Mouse (Mus musculus): Measurements from ENCODE around the gene Mical2. TPM values are rescaled to one million over a fixed set of nuclear protein-coding genes. Genes with fewer than 3 reads are reported as not detected.

The Mical2 gene
- total RNA-seq, 2 experiments from 2014 or later: 9.1 to 17.9 TPM

DNA sequence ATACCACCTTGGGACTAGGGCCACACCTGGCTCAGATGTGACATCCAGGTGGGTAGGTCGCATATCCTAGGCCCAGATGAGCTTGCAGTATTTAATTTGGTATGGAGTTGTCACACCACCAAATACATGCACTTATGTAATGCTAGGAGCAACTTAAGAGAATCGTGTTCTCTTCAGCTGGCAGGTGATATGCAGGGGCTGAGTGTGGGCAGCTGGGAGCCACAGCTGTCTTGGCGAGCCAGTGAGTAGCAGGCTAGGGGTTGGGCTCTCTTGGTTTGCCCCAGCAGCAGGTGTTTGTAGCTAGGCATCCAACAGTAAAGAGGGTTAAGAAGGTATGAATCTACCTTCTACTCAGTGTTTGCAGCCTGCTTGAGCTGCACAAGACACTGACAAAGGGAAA is 49.4 kb downstream of the Mical2 start:
- DNase-seq (ENCODE audit: low spot score in 2 of 2): no peak

DNA sequence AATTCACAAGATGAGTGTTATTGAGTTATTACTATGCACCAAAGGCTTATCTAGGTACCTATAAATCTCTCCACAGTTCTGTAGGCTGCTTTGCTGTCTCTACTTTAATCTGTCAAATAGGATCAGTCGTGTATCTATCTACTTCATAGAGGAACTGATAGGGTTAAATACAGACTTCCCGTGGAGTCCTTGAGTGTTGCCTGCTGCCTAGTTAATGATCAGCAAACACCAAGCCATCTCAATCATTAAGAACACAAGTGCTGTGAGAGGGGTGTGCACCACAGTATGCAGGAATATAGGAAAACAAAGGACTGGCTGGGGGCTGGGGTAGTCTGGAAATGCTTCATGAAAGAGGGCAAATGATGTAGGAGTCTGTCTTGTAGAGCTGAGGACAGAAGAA is 50.2 kb downstream of the Mical2 start:
- DNase-seq (ENCODE audit: low spot score in 2 of 2): no peak

DNA sequence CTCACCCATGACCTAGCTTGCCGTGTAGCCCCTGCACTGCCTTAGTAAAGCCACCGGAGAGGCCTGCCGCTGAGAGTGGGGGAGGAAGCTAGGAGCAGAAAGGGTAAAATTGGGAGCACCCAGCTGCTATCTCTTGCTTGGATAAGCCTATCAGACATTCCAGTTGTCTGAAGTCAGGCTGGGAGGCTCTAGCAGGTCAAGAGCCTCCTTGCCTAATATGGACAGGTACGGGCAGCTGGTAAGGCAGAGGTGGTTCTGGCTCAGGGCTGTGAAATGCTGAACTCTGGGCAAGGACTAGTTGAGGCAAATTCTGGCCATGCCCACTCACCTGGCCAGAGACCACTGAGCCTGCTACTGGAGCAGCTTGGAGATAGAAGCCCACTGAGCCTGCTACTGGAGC is 51.2 kb downstream of the Mical2 start:
- DNase-seq (ENCODE audit: low spot score in 2 of 2): no peak

DNA sequence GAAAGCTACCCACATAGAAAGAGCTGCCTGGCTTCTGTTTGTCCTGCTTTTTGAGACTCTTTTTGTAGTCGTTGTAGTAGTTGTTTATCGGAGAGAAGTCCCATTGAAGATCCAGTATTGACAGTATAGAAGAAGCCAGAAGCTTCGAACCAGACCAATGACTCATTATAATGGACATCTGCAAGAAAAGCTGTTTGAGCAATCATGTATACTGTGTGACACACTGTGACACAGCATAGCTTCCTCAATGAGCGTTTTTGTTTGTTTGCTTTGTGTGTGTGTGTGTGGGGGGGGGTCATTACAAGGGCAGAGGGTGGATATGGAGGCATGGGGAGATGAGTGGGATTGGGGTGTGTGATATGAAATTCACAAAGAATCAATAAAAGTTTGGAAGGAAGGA is 53.0 kb downstream of the Mical2 start:
- no peak for DNase-seq (ENCODE audit: low spot score in 2 of 2)

DNA sequence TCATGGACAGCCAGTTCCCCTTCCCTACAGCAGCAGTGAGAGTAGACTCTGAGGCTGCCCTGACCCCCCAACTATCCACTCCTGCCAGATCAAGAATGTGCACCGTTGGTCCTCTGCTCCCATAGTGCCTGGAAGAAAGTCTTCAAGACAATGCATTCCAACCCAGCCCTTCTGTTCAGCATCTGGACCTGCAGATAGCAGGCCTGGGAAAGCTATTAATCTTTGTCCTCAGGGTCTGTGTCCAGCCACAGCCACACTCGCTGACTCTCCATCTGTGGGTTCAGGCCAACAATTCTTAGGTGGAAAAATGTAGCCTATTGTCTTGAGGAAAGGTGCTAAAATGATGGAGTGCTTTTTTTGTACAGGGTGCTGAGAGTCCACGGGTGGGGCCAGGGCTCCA is 54.8 kb downstream of the Mical2 start:
- DNase-seq (ENCODE audit: low spot score in 2 of 2): no peak

DNA sequence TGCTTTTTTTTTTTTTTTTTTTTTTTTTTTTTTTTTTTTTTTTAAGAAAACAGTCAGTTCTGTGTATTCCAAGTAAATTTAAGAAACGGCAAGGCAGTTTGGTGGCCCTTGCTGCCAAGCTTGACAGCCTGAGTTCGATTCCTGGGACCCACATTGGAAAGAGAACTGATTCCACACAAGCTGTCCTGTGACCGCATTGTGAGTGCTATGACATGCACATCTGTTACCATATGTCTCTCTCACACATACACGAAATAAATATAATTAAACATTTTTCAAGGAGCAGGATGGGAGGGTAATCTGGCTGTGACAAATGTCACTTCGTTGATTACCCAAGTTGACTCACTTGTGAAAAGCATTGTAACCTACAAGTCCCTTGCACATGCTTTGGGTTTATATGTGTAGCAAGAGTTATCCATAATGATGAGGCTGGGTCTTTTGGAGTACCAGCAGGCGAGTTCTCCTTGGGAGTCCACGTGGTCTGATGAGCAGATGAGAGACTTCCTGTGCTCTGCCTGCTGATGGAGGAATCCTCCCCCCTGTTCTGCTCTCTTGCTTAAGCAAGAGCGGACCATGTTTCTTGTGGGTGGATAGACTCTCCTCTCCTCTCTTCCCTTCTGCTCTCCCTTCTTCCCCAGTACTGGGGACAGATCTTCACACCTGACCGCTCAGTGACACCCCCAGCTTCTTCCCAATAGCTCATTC is 58.1 kb downstream of the Mical2 start:
- no peak for DNase-seq (ENCODE audit: low spot score in 2 of 2)

DNA sequence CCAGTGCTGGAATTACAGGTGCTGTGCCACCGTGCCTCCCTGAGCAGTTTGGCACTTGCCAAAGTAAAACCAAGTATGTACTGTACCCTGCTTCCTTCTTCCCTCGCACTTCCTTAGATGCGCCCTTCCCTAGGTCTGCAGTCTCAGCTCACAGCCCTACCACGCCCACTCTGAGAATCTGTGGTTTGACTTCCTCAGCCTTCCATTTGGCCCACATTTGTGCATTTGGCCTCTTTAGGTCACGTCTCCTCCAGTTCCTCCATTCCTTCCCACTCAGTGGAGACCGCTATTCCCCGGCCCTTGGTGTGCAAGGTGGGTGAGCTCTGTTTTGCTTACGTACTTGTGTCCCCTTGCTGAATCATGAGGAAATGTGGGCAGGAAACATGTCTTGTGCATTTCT is 59.9 kb downstream of the Mical2 start:
- DNase-seq (ENCODE audit: low spot score in 2 of 2): no peak

DNA sequence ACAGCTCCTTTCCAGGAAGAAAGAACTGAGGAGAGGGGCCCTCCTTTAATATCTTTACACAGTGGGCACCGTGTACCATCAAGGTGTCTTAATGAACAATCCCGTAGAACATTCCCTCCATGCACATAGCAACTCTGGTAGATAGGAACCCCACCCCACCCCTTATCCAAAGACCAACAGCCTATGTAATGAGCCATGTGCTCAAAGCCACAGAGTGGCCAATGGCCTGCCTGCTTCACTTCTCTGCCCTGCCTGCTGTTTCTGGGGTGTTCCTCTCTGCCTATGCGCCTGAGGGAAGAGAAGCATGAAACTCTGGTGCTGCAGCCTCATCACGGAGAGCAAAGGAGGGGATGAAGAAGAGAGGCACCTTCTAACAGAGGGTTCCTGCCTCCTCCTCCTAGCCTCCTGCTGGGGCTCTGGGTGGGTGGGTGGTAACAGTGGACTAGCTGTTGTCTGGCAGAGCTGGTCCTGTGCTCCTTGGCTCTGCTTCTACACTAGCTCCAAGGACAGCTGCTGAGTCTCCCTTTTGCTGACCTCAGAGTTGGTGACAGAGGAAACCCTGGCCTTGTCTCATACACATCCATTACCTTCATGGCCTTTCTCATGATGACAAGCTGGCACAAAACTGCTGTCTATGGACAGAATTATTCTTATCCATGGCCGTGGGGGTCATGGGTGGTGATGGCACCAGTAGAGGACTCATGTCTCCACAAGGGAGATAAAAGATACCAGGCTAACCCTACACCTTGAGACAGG is 62.9 kb downstream of the Mical2 start:
- DNase-seq (ENCODE audit: low spot score in 2 of 2): peak in 1 of 2 experiments; percentile 21

DNA sequence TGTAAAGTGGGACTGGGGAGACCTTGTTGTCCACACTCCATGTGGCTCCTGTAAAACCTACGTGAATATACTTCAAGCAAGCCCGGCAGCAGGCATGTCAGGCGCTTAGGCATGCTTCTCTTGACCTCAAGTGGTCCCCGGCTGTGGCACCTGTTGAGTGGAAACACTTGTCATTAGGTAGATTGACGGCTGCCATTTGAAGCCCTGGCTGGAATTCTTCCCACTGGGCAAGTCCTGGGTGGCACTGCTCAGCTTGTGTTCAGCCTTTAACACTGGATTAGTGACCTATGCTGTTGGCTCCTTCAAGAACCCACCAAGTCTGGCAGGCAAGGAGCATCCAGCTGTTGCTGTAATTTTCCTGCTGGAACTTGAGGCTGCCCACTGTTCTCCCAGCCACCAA is 63.9 kb downstream of the Mical2 start:
- no peak for DNase-seq (ENCODE audit: low spot score in 2 of 2)

DNA sequence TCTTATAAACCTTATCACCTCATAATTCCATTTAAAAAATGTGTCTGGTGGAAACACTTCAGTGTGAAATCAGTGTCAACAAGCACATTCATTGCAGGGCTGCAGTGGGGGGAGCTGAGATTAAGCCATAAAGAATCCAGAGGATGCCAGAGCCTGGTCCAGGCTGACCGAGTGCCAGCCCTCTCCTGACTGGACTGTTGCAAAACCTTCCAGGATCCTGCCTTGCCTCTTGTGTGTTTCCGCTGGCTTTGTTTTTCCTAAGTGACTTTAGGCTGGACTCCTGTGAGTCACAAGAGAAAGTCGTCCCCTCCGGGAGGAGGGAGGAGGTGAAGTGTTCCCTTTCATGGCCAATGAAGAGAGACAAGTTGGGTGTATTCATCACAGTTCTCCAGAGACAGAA is 64.3 kb downstream of the Mical2 start:
- peak in 1 of 2 experiments; percentile 26 for DNase-seq (ENCODE audit: low spot score in 2 of 2)

DNA sequence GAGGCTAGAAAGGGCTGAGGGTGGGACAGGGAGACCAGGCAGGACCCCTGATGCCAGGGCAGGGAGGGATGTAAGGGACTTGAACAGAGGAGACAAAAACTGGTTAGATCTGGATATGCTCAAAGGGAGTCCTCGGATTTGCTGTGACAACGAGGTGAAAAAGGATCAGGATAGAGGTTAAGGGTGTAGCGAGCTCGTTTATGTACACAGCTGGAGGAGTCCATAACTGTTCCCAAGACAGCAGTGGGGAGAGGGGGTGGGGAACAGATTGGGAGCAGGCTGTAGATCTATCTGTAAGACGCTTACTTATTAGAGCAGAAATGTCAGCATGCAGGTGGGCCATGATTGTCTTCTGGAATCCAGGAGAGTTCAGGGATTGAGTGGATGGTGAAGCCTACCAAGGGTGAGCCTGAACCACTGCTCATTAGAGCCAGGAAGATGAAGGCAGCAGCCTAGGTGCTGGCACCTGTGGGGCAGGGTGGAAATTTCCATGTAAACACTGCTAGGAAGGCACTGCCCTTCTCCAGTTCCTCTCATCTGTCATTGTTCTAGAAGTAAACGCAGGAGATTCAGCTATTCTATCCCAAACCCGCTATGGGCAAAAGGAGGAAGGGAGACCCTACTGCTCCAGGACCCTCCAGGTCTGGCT is 67.9 kb downstream of the Mical2 start:
- DNase-seq (ENCODE audit: low spot score in 2 of 2): no peak

DNA sequence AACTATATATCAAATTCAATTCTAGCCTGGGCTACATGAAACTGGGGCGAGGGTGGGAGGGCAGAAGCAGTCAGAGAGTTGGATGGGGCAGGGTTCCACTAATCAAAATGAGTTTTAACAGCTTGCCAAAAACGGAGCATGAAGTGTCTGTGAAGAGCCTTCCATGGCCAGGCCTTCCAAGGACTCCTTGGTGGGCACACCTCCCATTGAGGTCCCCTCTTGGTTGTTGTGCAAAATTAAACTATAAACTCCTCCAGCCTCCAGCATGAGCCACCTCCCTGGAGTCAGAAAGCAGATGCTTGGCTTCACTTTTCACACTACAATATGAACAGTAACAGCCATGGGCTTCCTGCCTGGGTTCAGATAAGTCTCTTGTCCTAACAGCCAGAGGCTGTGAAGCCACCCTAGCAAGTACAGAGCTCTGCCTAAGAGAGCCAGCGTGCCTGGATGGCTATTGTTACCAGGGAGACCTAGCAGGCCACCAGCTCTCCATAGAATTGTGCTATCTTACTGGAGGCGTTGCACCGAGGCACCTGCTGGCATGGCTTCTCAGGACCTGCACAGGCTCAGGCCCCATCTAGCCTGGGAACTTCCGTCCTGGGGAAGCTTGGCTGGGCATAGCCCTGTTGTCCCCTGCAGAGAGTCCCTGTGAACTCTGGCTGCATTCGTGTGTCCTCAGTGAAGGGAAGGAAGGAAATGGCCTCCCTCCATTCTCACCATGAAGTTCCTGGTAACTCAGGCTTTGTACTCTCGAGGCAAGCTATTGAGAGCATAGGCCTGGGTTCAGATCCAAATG is 70.0 kb downstream of the Mical2 start:
- no peak for DNase-seq (ENCODE audit: low spot score in 2 of 2)

DNA sequence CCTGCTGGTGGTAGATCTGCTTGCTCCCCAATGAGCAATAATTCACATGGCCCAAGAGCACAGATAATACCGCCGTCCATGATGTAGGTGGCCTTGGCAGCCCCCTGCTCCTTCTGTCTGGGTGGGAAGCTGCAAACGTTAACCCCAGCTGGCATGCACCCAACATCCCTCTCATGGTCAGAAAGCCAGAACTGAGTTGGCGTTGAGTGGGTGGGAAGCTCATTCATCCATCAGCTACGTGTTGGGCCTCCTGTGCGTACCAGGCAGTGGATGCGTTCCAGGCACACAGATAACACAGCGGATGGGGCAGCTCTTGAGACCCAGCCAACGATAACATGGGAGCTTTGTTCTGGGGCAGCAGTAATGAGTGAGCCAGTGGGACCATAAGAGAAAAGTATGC is 72.4 kb downstream of the Mical2 start:
- DNase-seq (ENCODE audit: low spot score in 2 of 2): peak; percentile 37 to 58

DNA sequence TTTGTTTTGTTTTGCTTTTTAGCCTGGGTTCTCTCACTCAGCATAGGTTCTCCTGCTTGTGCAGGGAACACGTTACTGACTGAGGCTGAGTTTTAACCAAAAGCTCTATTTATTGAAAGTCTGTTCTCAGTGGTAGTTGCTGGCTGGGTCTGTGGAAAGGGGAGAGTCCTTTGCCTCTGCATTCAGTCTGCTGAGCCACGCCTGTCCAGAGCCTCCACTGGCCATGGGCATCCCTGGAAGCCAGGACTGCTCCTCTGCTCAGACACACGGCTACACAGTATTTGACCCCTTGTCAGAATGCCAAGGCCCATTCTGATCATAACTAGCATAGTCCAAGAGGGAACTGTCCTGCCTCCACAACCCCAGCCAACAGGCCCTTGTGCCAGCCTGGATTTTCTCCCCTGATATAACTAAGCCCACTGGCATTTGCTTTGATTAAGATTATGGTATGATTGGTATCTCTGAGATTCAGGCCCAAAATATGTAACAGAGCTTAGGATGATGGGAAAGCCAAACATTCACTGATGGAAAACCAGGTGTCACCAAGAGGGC is 73.3 kb downstream of the Mical2 start:
- DNase-seq (ENCODE audit: low spot score in 2 of 2): no peak

DNA sequence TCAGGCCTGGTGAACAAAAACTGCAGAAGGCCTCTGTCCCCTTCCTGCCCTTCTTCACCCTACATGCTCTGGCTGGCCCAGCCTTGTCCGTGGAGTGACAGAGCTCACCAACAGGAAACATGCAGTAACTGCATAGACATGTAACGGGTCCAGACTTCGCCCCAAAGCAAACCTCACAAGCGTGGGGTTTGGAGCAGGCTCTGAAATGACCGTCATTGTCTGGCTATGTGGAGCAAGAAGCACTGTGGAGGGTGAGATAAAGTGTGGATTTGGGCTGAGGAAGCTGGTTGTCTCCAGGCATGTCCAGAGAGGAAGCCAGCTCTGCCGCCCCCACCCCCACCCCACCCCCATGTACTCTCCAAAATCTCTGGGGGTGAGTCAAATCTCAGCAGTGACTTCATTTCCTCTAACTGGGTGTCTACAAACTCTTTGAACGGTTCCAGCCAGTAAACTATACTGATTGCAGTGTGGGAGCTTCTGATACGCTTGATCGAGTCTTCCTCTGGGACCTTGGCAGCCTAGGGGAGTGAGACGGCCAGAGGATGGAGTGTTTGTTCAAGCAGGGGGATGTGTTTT is 74.0 kb downstream of the Mical2 start:
- no peak for DNase-seq (ENCODE audit: low spot score in 2 of 2)

DNA sequence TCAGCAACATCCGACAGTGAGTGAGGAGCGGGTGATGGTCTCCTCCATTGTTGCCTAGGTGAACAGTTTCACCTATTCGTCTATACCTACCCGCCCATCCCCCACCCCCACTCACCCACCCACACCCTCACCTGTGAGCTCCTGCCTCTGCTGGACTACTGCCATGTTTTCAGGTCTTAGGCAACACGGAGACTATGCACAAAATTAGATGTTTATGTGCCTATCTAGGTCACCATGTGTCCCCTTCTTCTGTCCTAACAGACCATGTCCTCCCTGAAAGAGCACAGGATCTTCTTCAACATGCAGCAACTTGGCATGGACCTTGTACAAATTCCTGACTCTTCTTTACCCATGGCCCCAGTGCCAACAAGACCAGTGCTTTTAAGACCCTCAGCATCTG is 74.5 kb downstream of the Mical2 start:
- no peak for DNase-seq (ENCODE audit: low spot score in 2 of 2)

DNA sequence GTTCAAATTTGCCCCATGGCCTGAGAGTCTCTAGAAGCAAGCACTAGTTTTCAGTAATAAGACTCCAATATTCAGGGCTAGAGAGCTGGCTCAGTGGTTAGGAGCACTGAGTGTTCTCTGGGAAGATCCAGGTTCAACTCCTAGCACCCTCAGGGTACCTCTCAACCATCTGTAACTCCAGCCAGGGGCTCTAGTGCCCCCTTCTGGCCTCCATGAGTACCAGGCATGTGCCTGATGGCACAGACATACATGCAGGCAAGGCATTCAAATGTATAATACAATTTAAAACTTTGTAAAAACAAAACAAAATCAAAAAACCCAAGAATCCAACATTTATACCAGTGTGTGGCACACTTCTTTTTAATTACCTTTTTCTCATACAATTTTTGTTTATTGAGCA is 75.4 kb downstream of the Mical2 start:
- DNase-seq (ENCODE audit: low spot score in 2 of 2): no peak

DNA sequence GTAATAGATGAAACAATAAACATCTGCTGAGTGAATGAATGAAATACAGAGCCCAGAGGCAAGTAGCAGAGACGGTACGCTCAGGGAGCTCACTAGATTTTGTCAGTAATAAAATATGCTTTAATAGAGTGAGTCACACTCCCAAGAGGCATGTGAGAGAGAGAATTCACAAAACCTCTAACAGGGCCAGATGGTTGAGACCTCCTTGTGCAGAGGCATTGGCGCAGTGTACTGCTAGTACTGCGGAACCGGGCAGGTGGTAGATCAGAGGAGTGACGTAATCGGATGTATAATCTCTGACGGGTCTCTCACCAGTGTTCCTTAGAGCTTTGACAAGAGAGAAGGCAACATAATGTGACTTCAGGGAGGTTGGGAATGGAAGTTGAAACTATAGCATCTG is 78.7 kb downstream of the Mical2 start:
- no peak for DNase-seq (ENCODE audit: low spot score in 2 of 2)

DNA sequence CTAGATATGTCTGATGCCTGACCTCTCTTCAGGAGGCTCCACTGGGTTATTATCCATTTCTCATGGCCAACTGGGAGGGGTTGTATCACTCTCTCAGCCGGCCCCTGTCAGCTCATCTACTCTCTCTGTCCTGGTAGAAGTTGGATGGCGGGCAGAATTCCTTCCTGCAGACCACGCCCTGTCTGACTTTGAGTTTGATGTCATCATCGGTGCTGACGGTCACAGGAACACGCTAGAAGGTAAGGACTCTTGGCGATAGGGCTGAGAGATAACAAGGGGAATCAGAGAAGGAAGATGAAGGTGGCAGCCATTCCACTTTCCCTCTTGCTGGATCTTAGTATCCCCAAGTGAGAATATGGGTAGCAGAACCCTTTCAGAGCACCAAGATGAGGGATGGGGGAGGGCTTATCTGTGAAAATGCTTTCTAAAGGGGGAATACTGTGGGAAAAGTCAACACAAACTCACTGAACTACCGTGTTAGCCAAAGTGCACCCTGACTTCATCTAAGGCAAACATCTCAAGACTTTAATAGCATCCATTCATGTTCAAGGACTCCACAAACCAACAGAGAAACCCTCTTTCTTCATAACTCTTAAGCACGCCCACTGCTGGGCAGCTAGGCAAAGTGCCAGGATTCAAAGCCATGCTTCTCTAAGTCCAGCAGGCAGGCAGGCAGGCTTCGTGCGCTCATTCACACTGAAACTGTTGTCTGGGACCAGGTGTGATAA is 83.8 kb downstream of the Mical2 start:
- DNase-seq (ENCODE audit: low spot score in 2 of 2): no peak

DNA sequence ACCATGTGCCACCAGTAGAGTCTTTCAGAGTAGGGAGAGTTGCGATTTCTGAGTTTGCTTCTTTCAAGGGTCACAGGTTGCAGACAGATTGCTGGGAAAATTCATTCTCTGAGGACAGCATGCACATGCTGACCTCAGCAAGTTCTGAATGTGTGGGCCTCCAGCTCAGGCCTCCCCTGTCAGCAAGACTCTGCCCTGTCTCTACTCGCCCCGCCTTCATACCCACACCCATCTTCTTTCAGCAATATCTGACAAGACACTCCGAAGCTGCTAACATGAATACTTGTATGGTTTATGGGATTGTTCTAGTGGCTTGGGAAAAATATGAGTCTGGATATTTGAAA is 84.3 kb downstream of the Mical2 start:
- no peak for DNase-seq (ENCODE audit: low spot score in 2 of 2)

All from adrenal gland, adult 18-20 months (tissue).